Mouse (Mus musculus) right cerebral cortex, postnatal 25 days (tissue): ENCODE results near the gene Adcy4.
A peak's percentile ranks its signal among the peaks of the same experiment; 100 is the strongest.

Source experiments
- DNase-seq: peaks from one replicate; pipeline ENCODE4 v3.0.0; 2022

The Adcy4 gene

DNA sequence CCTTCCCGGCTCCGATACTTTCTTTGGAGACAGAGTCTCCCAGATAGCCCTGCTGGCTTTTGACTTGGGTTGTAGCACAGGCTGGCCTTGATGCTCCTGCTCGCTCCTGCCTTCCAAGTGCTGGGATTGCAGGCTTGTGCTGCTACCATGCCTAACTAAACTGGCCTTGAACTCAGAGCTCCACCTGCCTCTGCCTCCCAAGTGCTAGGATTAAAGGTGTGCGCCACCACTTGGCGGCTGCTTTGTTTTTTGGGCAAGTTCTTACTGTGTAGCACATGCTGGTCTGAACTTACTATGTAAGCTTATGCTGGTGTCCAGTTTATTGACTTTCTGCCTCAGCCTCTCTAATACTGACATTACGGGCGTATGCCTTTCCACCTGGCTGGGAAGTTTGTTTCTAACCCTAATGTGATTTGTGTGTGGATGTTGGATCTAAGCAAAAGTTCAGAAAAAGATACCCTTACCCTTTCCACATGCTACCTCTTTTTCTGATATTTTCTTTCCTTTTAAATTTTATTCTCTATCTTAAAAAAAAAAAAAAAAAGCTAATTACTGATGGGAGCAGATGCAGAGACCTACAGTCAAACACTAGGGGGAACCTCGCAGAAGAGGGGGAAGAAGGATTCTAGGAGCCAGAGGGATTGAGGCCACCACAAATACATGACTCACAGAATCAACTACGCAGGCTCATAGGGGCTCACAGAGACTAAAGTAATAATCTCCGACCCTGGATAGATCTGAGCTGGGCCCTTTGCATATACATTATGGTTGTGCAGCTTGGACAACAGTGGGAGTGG, 36.6 kb downstream of the Adcy4 start:
- DNase-seq: no peak

DNA sequence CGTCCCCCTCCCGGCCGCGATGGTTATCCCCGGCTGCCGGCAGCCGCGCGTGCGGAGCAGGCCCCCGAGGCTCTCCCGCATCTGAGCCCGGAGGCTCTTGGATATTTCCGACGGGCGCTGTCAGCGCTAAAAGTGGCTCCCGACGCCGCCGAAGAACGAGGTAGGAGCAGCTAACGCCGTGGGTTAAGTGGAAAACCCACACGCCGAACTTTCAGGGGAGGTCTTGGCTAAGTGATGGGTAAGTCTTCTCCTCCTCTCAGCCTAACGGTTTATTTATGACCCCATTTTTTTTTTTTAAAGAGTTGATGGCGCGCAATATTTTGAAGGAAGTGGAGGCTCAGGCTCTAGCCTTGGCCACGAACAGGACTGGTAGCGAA, 38.0 kb downstream of the Adcy4 start:
- no peak for DNase-seq

- DNase-seq: peak; percentile 89
Observed at GRCm38 (mm10) chr14:55745180-55745860, 38.6 kb downstream of the Adcy4 start, which contains the start of the genes Dhrs1 and Nop9. Gene Dhrs1, minus strand, starts transcription at chr14:55745690. Gene Nop9, plus strand, starts transcription at chr14:55745693.

DNA sequence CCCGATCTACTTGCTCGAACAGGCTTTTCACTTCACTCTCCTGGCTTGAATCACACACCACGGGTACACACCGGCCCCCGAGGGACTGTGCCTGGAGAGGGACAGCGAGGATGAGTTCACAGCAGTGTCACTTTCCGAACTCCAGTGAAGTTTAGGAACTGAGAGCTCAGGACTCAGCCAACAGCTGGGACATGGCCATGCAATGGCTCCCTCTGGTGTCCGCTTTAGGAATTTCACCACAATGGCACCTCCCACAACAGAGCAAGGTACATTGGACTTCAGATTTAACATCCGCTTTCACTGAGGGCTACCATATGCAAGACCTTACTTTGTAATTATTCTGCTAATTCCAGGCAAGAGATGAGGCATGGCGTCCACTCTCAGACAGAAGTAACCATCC, 40.2 kb downstream of the Adcy4 start:
- peak; percentile 82 for DNase-seq

GRCm38 (mm10) chr14:55737086-55737687, 46.7 kb downstream of the Adcy4 start:
- DNase-seq: no peak

DNA sequence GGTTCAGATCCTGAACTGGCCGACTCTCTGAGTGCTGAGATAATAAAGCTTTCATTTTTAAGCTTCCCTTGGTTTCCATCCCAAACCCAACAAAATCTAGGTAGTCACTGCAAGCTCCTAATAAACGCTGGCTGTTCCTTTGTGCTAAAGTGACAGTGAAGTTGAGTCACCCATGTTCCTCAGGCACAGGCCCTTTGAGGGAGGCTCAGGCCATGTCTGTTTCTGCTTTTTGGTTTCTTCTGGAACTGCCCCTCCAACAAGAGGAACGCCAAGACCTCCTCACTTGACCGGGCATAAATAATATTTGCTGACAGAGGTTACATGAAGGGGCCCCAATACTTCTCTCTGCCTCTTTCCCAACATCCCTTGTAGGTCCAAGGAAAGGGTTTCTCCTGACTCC, 48.1 kb downstream of the Adcy4 start:
- no peak for DNase-seq

DNA sequence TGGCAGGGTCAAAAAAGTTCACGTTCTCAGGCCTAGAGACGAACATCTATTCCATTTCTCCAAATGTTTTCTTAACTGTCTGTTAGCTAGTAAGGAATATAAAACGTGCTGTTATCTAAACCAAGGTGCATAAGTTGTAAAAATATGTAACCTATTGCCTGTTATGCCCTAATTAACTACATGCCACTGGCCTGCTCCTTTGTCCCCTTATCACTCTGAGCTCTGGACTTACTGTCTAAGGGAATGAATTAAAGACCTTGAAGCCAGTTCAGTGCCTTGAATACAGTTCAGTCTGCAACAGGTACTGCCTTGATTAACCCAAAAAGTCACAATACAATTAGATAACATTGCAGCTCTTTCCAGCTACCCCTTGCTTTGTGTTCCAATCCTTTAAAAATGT, 48.6 kb downstream of the Adcy4 start:
- no peak for DNase-seq

DNA sequence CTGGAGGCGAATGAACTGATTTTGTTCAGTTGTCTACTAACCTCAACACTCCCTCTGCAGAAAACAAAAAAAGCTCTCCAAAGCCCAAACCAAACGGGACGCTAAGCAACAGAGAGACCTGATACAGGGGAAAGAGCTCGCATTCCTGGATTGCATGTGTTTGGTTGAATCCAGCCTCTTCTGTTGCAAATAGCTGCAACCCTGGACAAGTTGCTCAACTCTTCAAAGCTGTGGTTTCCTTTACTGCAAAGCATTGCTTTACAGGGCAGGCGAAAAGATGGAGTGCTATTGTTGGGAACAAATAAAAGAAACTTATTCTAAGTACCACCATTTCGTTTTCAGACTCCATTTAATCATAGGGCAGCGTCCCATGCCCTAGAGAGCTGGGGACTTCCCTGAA, 49.0 kb downstream of the Adcy4 start:
- DNase-seq: no peak

DNA sequence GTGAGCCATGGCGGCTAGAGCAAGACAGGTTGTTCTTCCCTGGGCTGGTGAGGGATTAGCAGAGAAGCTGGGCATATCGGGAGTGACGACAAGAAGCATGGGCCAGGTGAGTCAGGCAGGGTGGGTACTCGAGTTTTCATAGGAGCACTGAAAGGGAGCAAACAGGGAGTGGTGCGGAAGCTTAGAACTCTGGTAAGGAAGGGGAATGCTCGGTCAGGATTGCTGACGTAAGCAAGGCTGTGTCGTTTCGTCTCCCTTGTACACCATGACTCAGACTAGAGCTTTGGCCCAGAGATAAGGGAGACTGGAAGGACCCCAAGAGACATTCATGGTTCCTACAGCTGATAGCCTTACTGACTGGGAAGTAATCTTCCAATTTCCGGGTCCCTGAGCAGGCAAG, 50.0 kb downstream of the Adcy4 start:
- no peak for DNase-seq

DNA sequence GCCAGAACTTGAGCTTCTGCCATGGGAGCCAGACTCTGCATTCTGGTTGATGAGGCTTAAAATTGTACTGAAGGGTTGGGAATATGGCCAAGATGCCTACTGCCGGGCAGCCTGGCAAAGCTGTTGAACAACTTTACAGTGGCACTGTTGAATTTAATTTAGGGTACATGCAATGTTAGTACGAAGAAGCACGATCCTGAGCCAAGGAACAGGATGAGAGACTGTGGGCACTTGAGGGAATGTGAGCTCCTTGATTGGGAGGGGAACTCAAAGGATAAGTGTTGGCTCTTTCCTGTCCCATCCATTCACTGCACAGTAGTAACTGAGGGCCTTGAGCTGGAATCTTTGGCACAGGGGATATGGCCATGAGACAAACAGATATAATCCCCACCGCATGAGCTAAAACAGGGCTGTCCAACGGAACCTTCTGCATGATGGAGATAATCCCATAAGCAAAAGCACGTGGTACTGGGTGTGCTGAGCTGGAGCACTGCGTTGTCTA, 53.3 kb downstream of the Adcy4 start:
- DNase-seq: peak; percentile 15

- no peak for DNase-seq
Observed at GRCm38 (mm10) chr14:55730116-55730515, 53.8 kb downstream of the Adcy4 start.

- DNase-seq: no peak
Observed at GRCm38 (mm10) chr14:55727889-55728685, 55.8 kb downstream of the Adcy4 start.

GRCm38 (mm10) chr14:55726261-55726660, 57.6 kb downstream of the Adcy4 start:
- no peak for DNase-seq

DNA sequence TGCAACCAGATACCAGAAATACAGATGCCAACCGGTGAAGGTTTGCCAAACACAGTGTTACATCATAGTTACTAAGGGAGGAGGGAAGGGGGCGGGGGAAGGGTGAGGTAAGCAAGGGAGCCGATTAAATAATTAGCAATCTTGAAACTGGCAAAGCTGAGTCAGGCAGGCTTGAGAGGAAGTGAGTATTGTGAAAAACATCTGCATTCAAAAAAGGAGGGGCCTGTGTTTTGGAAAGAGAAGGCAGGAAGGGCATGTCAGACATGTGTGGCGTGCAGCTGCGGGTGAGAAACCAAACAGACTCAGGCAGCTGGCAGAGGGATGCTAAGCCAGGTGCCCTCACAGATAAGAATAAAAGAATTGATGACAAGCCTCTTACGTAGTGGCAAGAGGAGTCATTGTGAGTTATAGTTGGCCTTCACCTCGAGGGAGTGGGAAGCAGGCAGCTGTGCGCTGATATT, 59.5 kb downstream of the Adcy4 start:
- DNase-seq: no peak

DNA sequence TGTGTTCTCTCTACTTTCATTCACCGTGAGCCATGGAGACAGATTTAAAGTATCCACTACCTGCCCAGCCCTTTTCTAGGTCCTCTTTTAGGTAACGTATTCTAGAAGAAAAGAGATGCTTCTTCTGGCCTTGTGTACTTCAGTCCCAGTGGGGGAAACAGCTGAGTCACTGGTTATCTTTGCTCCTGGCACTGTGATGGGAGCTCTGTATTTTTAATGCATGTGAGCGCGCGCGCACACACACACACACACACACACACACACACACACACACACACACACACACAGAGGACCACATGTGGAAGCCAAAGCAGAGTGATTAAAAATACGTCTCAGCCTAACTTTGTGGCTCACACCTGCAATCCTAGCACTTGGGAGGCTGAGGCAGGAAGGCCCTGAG, 60.5 kb downstream of the Adcy4 start:
- DNase-seq: no peak

DNA sequence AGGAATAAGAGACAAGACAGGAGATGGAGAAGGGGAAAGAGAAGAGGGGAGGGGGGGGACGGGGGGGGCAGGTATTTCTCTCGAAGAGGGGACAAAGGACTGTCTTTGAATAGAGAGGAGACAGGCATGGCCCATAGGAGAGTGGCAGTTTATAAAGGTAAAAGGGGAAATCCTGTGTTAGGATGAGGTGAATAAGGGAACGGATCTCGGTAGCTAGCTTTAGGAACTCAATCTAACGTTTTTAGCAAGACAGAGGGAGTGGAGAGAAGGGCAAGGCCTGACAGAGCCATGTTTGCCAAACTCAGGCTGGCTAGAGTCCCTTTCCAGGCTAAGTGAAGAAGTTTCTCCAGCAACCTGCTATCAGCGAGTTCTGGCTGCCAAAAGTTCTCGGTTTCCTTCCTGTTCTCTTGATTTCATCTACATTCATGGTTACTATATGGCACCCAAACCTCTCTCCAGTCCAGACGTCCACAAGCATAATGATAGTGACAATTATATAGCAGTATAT, 61.4 kb downstream of the Adcy4 start:
- no peak for DNase-seq

DNA sequence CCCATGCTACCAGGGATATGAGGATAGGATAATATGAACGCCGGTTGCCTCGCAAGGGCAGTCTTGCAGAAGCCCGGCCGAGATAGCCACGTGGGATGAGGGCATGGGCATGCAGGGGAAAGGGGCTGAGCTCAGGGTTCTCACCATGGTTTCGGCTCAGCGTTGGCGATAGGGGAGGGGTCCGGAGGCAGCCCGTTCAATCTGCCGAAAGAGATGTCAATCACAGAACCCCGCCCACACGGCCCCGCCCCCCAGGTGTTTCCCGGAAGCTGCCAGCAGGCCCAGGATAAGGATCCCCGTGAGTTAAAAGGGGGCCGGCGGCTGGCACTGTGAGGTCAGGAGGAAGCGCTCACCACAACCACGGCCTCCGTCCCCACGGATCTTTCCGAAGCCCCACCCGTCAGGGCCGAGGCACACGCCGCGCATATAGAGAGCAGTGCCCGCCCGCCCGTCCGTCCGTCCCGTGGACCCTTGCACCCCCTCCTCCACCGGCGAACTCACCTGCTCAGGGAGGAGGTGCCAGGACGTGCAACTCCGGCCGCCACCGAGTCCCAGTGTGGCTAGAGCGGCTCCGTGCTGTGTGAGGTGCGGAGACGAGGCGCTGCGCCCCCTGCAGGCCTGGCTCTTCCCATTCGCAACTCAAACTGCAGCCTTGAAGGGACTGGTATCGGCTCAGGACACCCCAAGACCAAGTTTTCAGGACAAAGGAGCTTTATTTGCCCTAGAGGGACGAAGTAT, 62.0 kb downstream of the Adcy4 start, which contains the start of gene Rabggta:
Gene Rabggta (minus strand): TSS at position 564 of the 738 bp plus-strand sequence.
- DNase-seq: peak; percentile 90

DNA sequence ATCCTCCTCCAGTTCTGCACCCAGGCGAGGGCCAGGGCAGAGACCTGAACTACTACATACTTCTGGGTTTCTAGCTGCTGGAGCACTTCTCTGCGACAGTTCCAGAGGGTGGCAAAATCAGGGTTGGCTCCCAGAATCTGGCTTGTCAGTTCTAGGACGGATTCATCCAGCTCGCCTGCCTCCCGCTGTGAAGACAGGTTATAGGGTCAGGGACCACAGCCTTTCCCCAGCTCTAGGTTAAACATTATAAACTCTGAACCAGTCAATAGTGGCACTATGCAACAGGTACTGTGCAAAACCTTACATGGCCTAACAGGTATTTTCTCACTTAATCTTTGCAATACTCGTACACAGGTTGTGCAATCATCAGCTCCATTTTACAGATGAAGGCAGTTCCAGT, 62.8 kb downstream of the Adcy4 start:
- no peak for DNase-seq

DNA sequence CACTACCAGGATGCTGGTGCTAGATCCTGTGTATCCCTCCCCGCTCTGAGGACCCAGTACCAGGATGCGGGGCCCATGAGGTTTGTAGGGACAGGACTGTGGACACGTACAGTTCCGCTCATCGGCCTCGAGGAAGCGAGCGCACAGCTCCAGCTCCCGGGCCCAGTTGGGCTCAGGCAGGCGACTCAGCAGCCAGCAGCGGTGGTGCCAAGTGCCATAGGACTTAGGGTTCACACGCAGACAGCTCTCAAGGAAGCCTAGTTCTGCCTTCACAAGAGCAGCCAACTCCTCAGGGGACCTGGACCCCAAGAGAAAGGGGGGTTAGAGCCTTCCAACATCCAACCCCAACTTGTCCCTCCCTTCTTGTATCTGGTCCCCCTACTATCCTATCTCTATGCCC, 63.2 kb downstream of the Adcy4 start:
- no peak for DNase-seq

GRCm38 (mm10) chr14:55719737-55720136, 64.2 kb downstream of the Adcy4 start:
- DNase-seq: no peak
